Mouse (Mus musculus) small intestine, adult 2 months (tissue): ENCODE data around the gene Pcnx3.
A peak's percentile ranks its signal among the peaks of the same experiment; 100 is the strongest.

Experiments used
- CTCF ChIP-seq: fragments of 200-500 bp; IDR thresholded peaks from 2 replicates; pipeline ENCODE4 v1.5.1; 2012; ENCODE audit warnings: low read depth, mild to moderate bottlenecking, control low read depth, inconsistent platforms, low read length, moderate library complexity, mixed read lengths; ENCODE audit not compliant: insufficient replicate concordance, insufficient read length; ENCODE audit errors: extremely low read depth
- POLR2A ChIP-seq: fragments of 200-500 bp; IDR thresholded peaks from 2 replicates; pipeline ENCODE4 v1.6.1; 2012; ENCODE audit warnings: low read depth, mild to moderate bottlenecking, control low read depth, inconsistent platforms, low read length, moderate library complexity

DNA sequence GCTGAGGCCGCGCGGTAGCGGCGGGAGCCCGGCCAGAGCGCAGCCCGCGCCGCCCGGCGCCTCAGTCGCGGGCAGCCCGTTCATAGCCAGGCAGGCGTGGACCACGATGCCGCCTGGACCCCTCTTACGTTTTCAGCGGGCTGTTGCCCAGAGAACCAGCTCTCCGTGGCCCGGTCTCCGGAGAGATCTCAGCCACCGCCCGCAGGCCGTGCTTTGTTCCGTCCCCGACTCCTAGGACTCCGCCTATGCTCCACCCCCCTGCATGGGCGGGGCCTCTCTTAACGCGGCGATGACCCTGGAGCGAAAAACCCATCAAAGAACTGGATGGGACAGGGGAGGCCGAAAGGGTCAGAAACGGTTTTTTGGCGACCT lies 40.7 kb upstream of the Pcnx3 start, which contains the start of gene Fam89b:
- no peak for TF ChIP-seq CTCF
- peak; percentile 89 for TF ChIP-seq POLR2A
